Mouse (Mus musculus): ENCODE data around the gene Ssxb2.
"Not testable (repeated sequence)": the region's sequence is repeated elsewhere in the genome, so short reads cannot be mapped to it uniquely, and the experiment has no call there.

Gene Ssxb2

GRCm38 (mm10) chrX:8461626-8462025 is at the start of gene Ssxb2:
Gene Ssxb2 (minus strand): TSS chrX:8461726.
- DNase-seq: not testable (repeated sequence)

- not testable (repeated sequence) for DNase-seq
Measured at GRCm38 (mm10) chrX:8413005-8413404, 48.5 kb downstream of the Ssxb2 start, which contains the start of gene Ssxb1. Gene Ssxb1 (plus strand): TSS chrX:8413305.
